Mouse (Mus musculus) forebrain, embryonic 14.5 days (tissue): ENCODE measurements at regions not wholly inside any gene's neighbourhood (a gene's known extent, or its start where the extent isn't known, plus 50 kb on each side); places are given as distances from the start of the nearest gene placed in this dataset.

Experiments used
- ATAC-seq: fragments of 200-750 bp; cut with Nextera tagmentation; 2 replicates; pipeline ENCODE4 v1.8.0; 2017; ENCODE audit warnings: mild to moderate bottlenecking, moderate library complexity
- DNase-seq: peaks from one replicate; pipeline ENCODE4 v3.0.0-alpha.2; 2015; ENCODE audit warnings: low spot score
- H3K27ac ChIP-seq: fragments of 300-500 bp; sonication (generic); 2 replicates; pipeline ENCODE4 v1.5.1; 2014; ENCODE audit warnings: low read depth, mild to moderate bottlenecking, control low read depth, low read length, moderate library complexity
- H3K27me3 ChIP-seq: fragments of 300-500 bp; sonication (generic); replicated peaks from 2 replicates; pipeline ENCODE4 v1.6.1; 2014; ENCODE audit warnings: low read length, control low read depth, mixed read lengths; ENCODE audit not compliant: control insufficient read depth, insufficient read depth
- H3K36me3 ChIP-seq: fragments of 300-500 bp; sonication (generic); 2 replicates; pipeline ENCODE4 v1.6.1; 2014; ENCODE audit warnings: low read length, control low read depth; ENCODE audit not compliant: control insufficient read depth, insufficient read depth
- H3K4me1 ChIP-seq: fragments of 300-500 bp; sonication (generic); 2 replicates; pipeline ENCODE4 v1.6.1; 2014; ENCODE audit warnings: antibody characterized with exemption, low read length, control low read depth; ENCODE audit not compliant: control insufficient read depth, insufficient read depth
- H3K4me2 ChIP-seq: fragments of 300-500 bp; sonication (generic); 2 replicates; pipeline ENCODE4 v1.6.1; 2014; ENCODE audit warnings: mild to moderate bottlenecking, control low read depth, low read length
- H3K4me3 ChIP-seq: fragments of 300-500 bp; sonication (generic); 2 replicates; pipeline ENCODE4 v1.5.1; 2014; ENCODE audit warnings: low read depth, low read length, control low read depth
- H3K9ac ChIP-seq: fragments of 300-500 bp; sonication (generic); 2 replicates; pipeline ENCODE4 v1.6.1; 2014; ENCODE audit warnings: mild to moderate bottlenecking, low read length, control low read depth, moderate library complexity
- H3K9me3 ChIP-seq: fragments of 300-500 bp; sonication (generic); replicated peaks from 2 replicates; pipeline ENCODE4 v1.6.1; 2016; ENCODE audit warnings: low read length, control low read depth, mixed read lengths; ENCODE audit not compliant: control insufficient read depth
- WGBS: fragments of 180-500 bp; shearing (Covaris S2); extraction: QIAGEN DNeasy Blood & Tissue Kit; methylation state at CpG from one replicate; pipeline ENCODE4 v1.1.7; 2014; 5-methylcytosine and 5-hydroxymethylcytosine counted together

GRCm38 (mm10) chr16:15052389-15052923 is 146.1 kb downstream of the Efcab1 start:
- H3K4me3 ChIP-seq = no peak overlapping the region
- H3K9me3 ChIP-seq = no peaks in the 10 kb centered on the region
- ATAC-seq (no peak), DNase-seq (no peak)
- H3K9ac ChIP-seq = no peak overlapping the region
- H3K4me1 ChIP-seq = peaks cover 7% of the 10 kb centered on the region
- no peak overlapping the region for H3K27ac ChIP-seq
- no peaks in the 10 kb centered on the region for H3K36me3 ChIP-seq
- WGBS = 19% methylated on average over 7 of the region's 7 CpGs
- H3K27me3 ChIP-seq = no peaks in the 10 kb centered on the region
- no peak overlapping the region; the same call in 1 of the 2 replicates for H3K4me2 ChIP-seq

GRCm38 (mm10) chr16:15052924-15053793 is 146.8 kb downstream of the Efcab1 start:
- 3% methylated on average over 16 of the region's 16 CpGs for WGBS
- H3K36me3 ChIP-seq = no peaks in the 10 kb centered on the region
- no peaks in the 10 kb centered on the region for H3K27me3 ChIP-seq
- no peak overlapping the region for H3K9ac ChIP-seq
- no peak overlapping the region for H3K4me3 ChIP-seq
- H3K9me3 ChIP-seq = no peaks in the 10 kb centered on the region
- H3K4me1 ChIP-seq = peaks cover 7% of the 10 kb centered on the region
- ATAC-seq = peak; percentile 84
- H3K27ac ChIP-seq = no peak overlapping the region
- peak; percentile 75 for DNase-seq
- H3K4me2 ChIP-seq = peak overlapping the region; percentile 16; the same call in 1 of the 2 replicates

- no peak for DNase-seq
- Histone ChIP-seq H3K4me1 (peaks cover 7% of the 10 kb centered on the region), H3K4me2 (no peak overlapping the region), H3K4me3 (no peak overlapping the region), H3K9me3 (no peaks in the 10 kb centered on the region), H3K9ac (no peak overlapping the region), H3K27ac (no peak overlapping the region), H3K36me3 (no peaks in the 10 kb centered on the region), H3K27me3 (no peaks in the 10 kb centered on the region)
- 13% methylated on average over 4 of the region's 4 CpGs for WGBS
- no peak for ATAC-seq
These were observed 147.4 kb downstream of the Efcab1 start for GRCm38 (mm10) chr16:15053840-15054239.

GRCm38 (mm10) chr16:15054306-15055001 is 148.0 kb downstream of the Efcab1 start:
- H3K4me2 ChIP-seq = no peak overlapping the region
- H3K4me1 ChIP-seq = peaks cover 7% of the 10 kb centered on the region
- H3K27ac ChIP-seq = no peak overlapping the region
- no peak for ATAC-seq
- no peaks in the 10 kb centered on the region for H3K36me3 ChIP-seq
- H3K27me3 ChIP-seq = no peaks in the 10 kb centered on the region
- no peak for DNase-seq
- no peaks in the 10 kb centered on the region for H3K9me3 ChIP-seq
- H3K4me3 ChIP-seq = no peak overlapping the region
- H3K9ac ChIP-seq = no peak overlapping the region
- WGBS = 33% methylated on average over 5 of the region's 5 CpGs

DNA sequence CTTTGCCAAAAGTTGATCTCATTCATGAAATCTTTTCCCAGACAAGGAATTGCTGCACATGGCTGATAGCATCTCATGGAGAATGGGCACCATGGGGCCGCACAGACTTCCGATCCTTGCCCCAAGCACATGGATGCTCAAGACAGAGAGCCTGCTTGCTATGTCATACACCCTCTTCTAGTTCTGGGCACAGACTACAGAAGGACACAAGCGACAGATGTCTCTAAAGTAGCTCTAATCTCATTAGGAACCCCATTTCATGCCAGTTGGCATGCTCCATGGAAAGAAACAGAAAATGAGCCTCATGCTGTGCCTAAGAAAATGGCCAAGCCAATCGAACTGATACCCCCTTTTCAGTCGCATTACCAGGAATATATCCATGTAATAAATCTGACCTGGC is 149.3 kb downstream of the Efcab1 start:
- Histone ChIP-seq H3K4me1 (peaks cover 7% of the 10 kb centered on the region), H3K4me2 (no peak overlapping the region), H3K36me3 (no peaks in the 10 kb centered on the region), H3K27me3 (no peaks in the 10 kb centered on the region), H3K4me3 (no peak overlapping the region), H3K9ac (no peak overlapping the region), H3K27ac (no peak overlapping the region), H3K9me3 (no peaks in the 10 kb centered on the region)
- ATAC-seq = peak; percentile 74; the same call in 1 of the 2 replicates
- DNase-seq = peak; percentile 76
- 35% methylated on average over 5 of the region's 5 CpGs for WGBS

DNA sequence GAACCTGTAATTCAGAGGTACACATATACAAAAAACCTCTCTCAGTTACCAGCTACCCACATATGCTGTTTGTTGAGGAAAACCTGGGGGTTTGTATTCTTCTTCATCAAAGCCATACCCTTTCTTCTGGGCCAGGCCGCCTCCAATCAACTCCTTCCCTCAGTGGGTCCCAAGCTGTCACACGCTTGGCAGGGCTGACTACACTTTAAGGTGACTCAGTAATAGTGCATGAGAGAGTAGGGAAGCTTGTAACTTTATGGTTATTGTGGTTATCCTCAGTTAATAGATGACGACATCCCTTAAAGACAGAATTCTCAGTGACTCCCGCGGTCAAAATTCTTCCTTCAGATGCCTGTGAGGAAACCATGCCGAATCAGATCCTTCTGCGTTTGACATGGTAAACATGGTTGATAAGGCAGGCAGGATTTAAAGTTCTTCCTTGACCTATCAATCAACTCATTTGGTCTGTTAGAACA is 164.1 kb downstream of the Efcab1 start:
- Histone ChIP-seq H3K36me3 (no peaks in the 10 kb centered on the region), H3K9me3 (no peaks in the 10 kb centered on the region), H3K27ac (no peak overlapping the region), H3K27me3 (no peaks in the 10 kb centered on the region), H3K4me2 (no peak overlapping the region), H3K4me3 (no peak overlapping the region), H3K4me1 (no peaks in the 10 kb centered on the region), H3K9ac (no peak overlapping the region)
- ATAC-seq = no peak
- DNase-seq = no peak
- WGBS = 93% methylated on average over 7 of the region's 7 CpGs

- Histone ChIP-seq H3K4me1 (no peaks in the 10 kb centered on the region), H3K4me3 (no peak overlapping the region), H3K27me3 (no peaks in the 10 kb centered on the region), H3K9me3 (no peaks in the 10 kb centered on the region), H3K4me2 (no peak overlapping the region), H3K27ac (no peak overlapping the region), H3K36me3 (no peaks in the 10 kb centered on the region), H3K9ac (no peak overlapping the region)
- no peak for DNase-seq
- ATAC-seq = no peak
These were observed 168.0 kb downstream of the Efcab1 start for GRCm38 (mm10) chr16:15074407-15074806.

GRCm38 (mm10) chr16:15083692-15084091 is 177.3 kb downstream of the Efcab1 start:
- no peak overlapping the region for H3K9ac ChIP-seq
- no peaks in the 10 kb centered on the region for H3K36me3 ChIP-seq
- ATAC-seq (no peak), DNase-seq (no peak)
- H3K27ac ChIP-seq = no peak overlapping the region
- H3K4me1 ChIP-seq = no peaks in the 10 kb centered on the region
- H3K27me3 ChIP-seq = peaks cover 10% of the 10 kb centered on the region; the same call in 1 of the 2 replicates
- no peak overlapping the region for H3K4me2 ChIP-seq
- WGBS = 37% methylated on average over 3 of the region's 3 CpGs
- H3K9me3 ChIP-seq = no peaks in the 10 kb centered on the region
- no peak overlapping the region for H3K4me3 ChIP-seq
